Comparison of ENCODE assay signal across 8 mouse cellular contexts in genomic region chr2:52756691-52757090, GRCm38 (mm10). TPM values are rescaled to one million over a fixed set of nuclear protein-coding genes. Genes with fewer than 3 reads are reported as not detected.
DNase-seq lines count a peak whose midpoint lies in the region; ATAC-seq and TF ChIP-seq lines count a peak whose summit lies in the region.

No protein-coding gene starts in this region.

- no peaks in the 10 kb centered on the region for H3K9me3 ChIP-seq in heart, postnatal 0 days (replicated peaks; ENCODE audit: control insufficient read depth, low read length)
- H3K9me3 ChIP-seq in heart, embryonic 12.5 days (replicated peaks) = no peaks in the 10 kb centered on the region

- H3K27ac ChIP-seq in heart, postnatal 0 days (ENCODE audit: low read depth) = no peak overlapping the region
- no peak overlapping the region for H3K27ac ChIP-seq in heart, embryonic 12.5 days (ENCODE audit: poor library complexity, severe bottlenecking)

- no peak overlapping the region for H3K4me3 ChIP-seq in heart, postnatal 0 days (ENCODE audit: low read depth, low read length)
- H3K4me3 ChIP-seq in heart, embryonic 12.5 days = no peak overlapping the region

- no peaks in the 10 kb centered on the region for H3K27me3 ChIP-seq in heart, postnatal 0 days (ENCODE audit: control insufficient read depth, insufficient read depth, low read length)
- H3K27me3 ChIP-seq in heart, embryonic 12.5 days (replicated peaks) = no peaks in the 10 kb centered on the region

- H3K36me3 ChIP-seq in heart, postnatal 0 days (replicated peaks; ENCODE audit: control insufficient read depth, insufficient read depth, low read length) = no peaks in the 10 kb centered on the region
- no peaks in the 10 kb centered on the region for H3K36me3 ChIP-seq in heart, embryonic 12.5 days

- no peak for TF ChIP-seq EP300 in heart, postnatal 0 days (IDR thresholded peaks at IDR 0.05; ENCODE audit: low read depth)

- no peak for ATAC-seq in heart, postnatal 0 days (ENCODE audit: insufficient read depth, low read depth)
- ATAC-seq in heart, embryonic 12.5 days (ENCODE audit: insufficient number of reproducible peaks, low FRiP score) = no peak

- H3K4me2 ChIP-seq in heart, postnatal 0 days (ENCODE audit: low read depth, low read length) = no peak overlapping the region
- no peak overlapping the region for H3K4me2 ChIP-seq in heart, embryonic 12.5 days

- no peak overlapping the region for H3K9ac ChIP-seq in heart, postnatal 0 days (replicated peaks; ENCODE audit: low read depth, low read length)
- H3K9ac ChIP-seq in heart, embryonic 12.5 days = no peak overlapping the region

- no peaks in the 10 kb centered on the region for H3K4me1 ChIP-seq in heart, postnatal 0 days (ENCODE audit: control insufficient read depth, insufficient read depth)
- H3K4me1 ChIP-seq in heart, embryonic 12.5 days (replicated peaks) = no peaks in the 10 kb centered on the region

- peak; percentile 76 for TF ChIP-seq CTCF in heart, postnatal 0 days (IDR thresholded peaks at IDR 0.05; ENCODE audit: low read depth)

- no peak for DNase-seq in heart, postnatal 0 days (ENCODE audit: low spot score)
- DNase-seq in right cerebral cortex, adult 2 months (ENCODE audit: low spot score in 2 of 2) = peak; percentile 42 to 43
- no peak for DNase-seq in right cerebral cortex, postnatal 14 days
- DNase-seq in cerebellum, postnatal 36 days = peak; percentile 24 to 30
- peak; percentile 33 for DNase-seq in lung, postnatal 14 days
- no peak for DNase-seq in urinary bladder, adult 2 months (ENCODE audit: low spot score)
- no peak for DNase-seq in gastrocnemius, postnatal 10 days

- 13% methylated on average over 3 of the region's 3 CpGs for WGBS in heart, postnatal 0 days
- WGBS in heart, embryonic 12.5 days = 22% methylated on average over 3 of the region's 3 CpGs

RNA-seq across cellular contexts. Expression of gene Stam2, which starts 14.6 kb away (rescaled TPM):
- total RNA-seq in heart, postnatal 0 days (2014; rRNA removed; ENCODE audit: low replicate concordance) = 21.2 and 21.5 TPM in 2 replicates
- polyA plus RNA-seq in heart, postnatal 0 days (2015; fragmentation: Nextera tagmentation; extraction: Ambion mirVana) = 23.9 and 25.3 TPM in 2 replicates
- polyA plus RNA-seq in heart, embryonic 12.5 days (2016; fragmentation: Nextera tagmentation; extraction: Ambion mirVana) = 32.6 and 33.1 TPM in 2 replicates
- 17.5 and 18.9 TPM in 2 replicates for polyA plus RNA-seq in urinary bladder, adult 2 months (2012; rRNA removed)
- total RNA-seq in gastrocnemius, postnatal 10 days (2021) = 10 to 100 TPM; 17.9 to 20.8 TPM

Comparison
In these comparisons a context has a peak if more than half of its experiments do, and no peak if none do; other contexts are left out.
1. DNase-seq: peak in right cerebral cortex, adult 2 months (2 of 2), cerebellum, postnatal 36 days (2 of 2) and lung, postnatal 14 days (single experiment); none in heart, postnatal 0 days (single experiment), right cerebral cortex, postnatal 14 days (single experiment), urinary bladder, adult 2 months (single experiment) and gastrocnemius, postnatal 10 days (single experiment).